Mouse (Mus musculus) kidney, postnatal 0 days (tissue): ENCODE results near the gene Olfr325. TPM values are rescaled to one million over a fixed set of nuclear protein-coding genes. Genes with fewer than 3 reads are reported as not detected.
"Not testable (repeated sequence)": the region's sequence is repeated elsewhere in the genome, so short reads cannot be mapped to it uniquely, and the experiment has no call there.

ENCODE experiments used
- ATAC-seq: fragments of 200-750 bp; cut with Nextera tagmentation; replicated peaks from 2 replicates; pipeline ENCODE4 v1.8.0; 2017; ENCODE audit warnings: low read depth, moderate number of reproducible peaks, moderate TSS enrichment, moderate library complexity; ENCODE audit not compliant: low FRiP score
- DNase-seq: peaks from one replicate; pipeline ENCODE4 v3.0.0-alpha.2; 2016; ENCODE audit warnings: low spot score
- H3K27ac ChIP-seq: fragments of 300-500 bp; sonication (generic); 2 replicates; pipeline ENCODE4 v1.5.1; 2014; ENCODE audit warnings: mild to moderate bottlenecking
- H3K27me3 ChIP-seq: fragments of 300-500 bp; sonication (generic); 2 replicates; pipeline ENCODE4 v1.6.1; 2014; ENCODE audit warnings: low read length, mixed read lengths; ENCODE audit not compliant: insufficient read depth
- H3K36me3 ChIP-seq: fragments of 300-500 bp; sonication (generic); 2 replicates; pipeline ENCODE4 v1.6.1; 2014; ENCODE audit warnings: low read length, mixed read lengths; ENCODE audit not compliant: insufficient read depth
- H3K4me1 ChIP-seq: fragments of 300-500 bp; sonication (generic); replicated peaks from 2 replicates; pipeline ENCODE4 v1.6.1; 2014; ENCODE audit warnings: antibody characterized with exemption, low read length, mixed read lengths; ENCODE audit not compliant: insufficient read depth
- H3K4me2 ChIP-seq: fragments of 300-500 bp; sonication (generic); 2 replicates; pipeline ENCODE4 v1.6.1; 2014; ENCODE audit warnings: mild to moderate bottlenecking, low read length, moderate library complexity, mixed read lengths
- H3K4me3 ChIP-seq: fragments of 300-500 bp; sonication (generic); replicated peaks from 2 replicates; pipeline ENCODE4 v1.5.1; 2014; ENCODE audit warnings: low read depth, low read length
- H3K9ac ChIP-seq: fragments of 300-500 bp; sonication (generic); 2 replicates; pipeline ENCODE4 v1.6.1; 2014; ENCODE audit warnings: low read depth, low read length
- H3K9me3 ChIP-seq: fragments of 300-500 bp; sonication (generic); replicated peaks from 2 replicates; pipeline ENCODE4 v1.6.1; 2016; ENCODE audit warnings: low read length, inconsistent platforms, mixed read lengths
- CTCF ChIP-seq: IDR thresholded peaks from 2 replicates; pipeline ENCODE4 v1.5.1; 2016; ENCODE audit warnings: antibody characterized with exemption, low read depth, mild to moderate bottlenecking, moderate library complexity
- WGBS: fragments of 180-500 bp; shearing (Covaris S2); extraction: QIAGEN DNeasy Blood & Tissue Kit; methylation state at CpG from one replicate; pipeline ENCODE4 v1.1.7; 2014; 5-methylcytosine and 5-hydroxymethylcytosine counted together
- polyA plus RNA-seq: library from polyadenylated mRNA; unstranded; fragments of >200 nt; fragmentation: Nextera tagmentation; extraction: Ambion mirVana; gene quantifications from 2 replicates; pipeline ENCODE4 v1.2.1, GENCODE M21; 2015

Olfr325 gene
- polyA plus RNA-seq: not detected in 2 replicates

GRCm38 (mm10) chr11:58577430-58577829 is at the start of gene Olfr325:
Olfr325 (plus strand) TSS chr11:58577730.
- Histone ChIP-seq H3K27me3 (no peaks in the 10 kb centered on the region), H3K4me3 (no peak within 1 kb of the TSS), H3K9ac (no peak within 1 kb of the TSS), H3K4me1 (no peaks in the 10 kb centered on the region), H3K36me3 (no peaks in the 10 kb centered on the region), H3K27ac (no peak within 1 kb of the TSS), H3K4me2 (no peak within 1 kb of the TSS), H3K9me3 (no peaks in the 10 kb centered on the region)
- TF ChIP-seq CTCF: no peak
- WGBS: 60% methylated on average over 1 of the region's 1 CpGs
- no peak for DNase-seq
- ATAC-seq: no peak

- not testable (repeated sequence) for ATAC-seq, H3K4me2 ChIP-seq, H3K27ac ChIP-seq, H3K9ac ChIP-seq, H3K9me3 ChIP-seq, H3K4me1 ChIP-seq, H3K4me3 ChIP-seq, H3K27me3 ChIP-seq, DNase-seq, H3K36me3 ChIP-seq
Measured at GRCm38 (mm10) chr11:58534736-58535135, 42.8 kb upstream of the Olfr325 start, which contains the start of gene Olfr330. Olfr330 (minus strand) TSS chr11:58534836.

GRCm38 (mm10) chr11:58546322-58546721 is 31.2 kb upstream of the Olfr325 start, which contains the start of gene Olfr329-ps:
Olfr329-ps (minus strand) TSS chr11:58546422.
- no peaks in the 10 kb centered on the region for H3K36me3 ChIP-seq
- H3K4me1 ChIP-seq: no peaks in the 10 kb centered on the region
- no peak within 1 kb of the TSS for H3K9ac ChIP-seq
- ATAC-seq: no peak
- 84% methylated on average over 5 of the region's 5 CpGs for WGBS
- no peak for TF ChIP-seq CTCF
- H3K9me3 ChIP-seq: no peaks in the 10 kb centered on the region
- H3K27ac ChIP-seq: no peak within 1 kb of the TSS
- no peak for DNase-seq
- H3K4me3 ChIP-seq: no peak within 1 kb of the TSS
- no peak within 1 kb of the TSS for H3K4me2 ChIP-seq
- no peaks in the 10 kb centered on the region for H3K27me3 ChIP-seq

GRCm38 (mm10) chr11:58555536-58555935 is 22.0 kb upstream of the Olfr325 start, which contains the start of gene Olfr328:
Olfr328 (minus strand) TSS chr11:58555636.
- DNase-seq: no peak
- no peak within 1 kb of the TSS for H3K9ac ChIP-seq
- no peak for ATAC-seq
- no peaks in the 10 kb centered on the region for H3K9me3 ChIP-seq
- H3K4me2 ChIP-seq: no peak within 1 kb of the TSS
- H3K27me3 ChIP-seq: no peaks in the 10 kb centered on the region
- H3K36me3 ChIP-seq: no peaks in the 10 kb centered on the region
- H3K4me1 ChIP-seq: no peaks in the 10 kb centered on the region
- 90% methylated on average over 1 of the region's 1 CpGs for WGBS
- TF ChIP-seq CTCF: no peak
- no peak within 1 kb of the TSS for H3K27ac ChIP-seq
- no peak within 1 kb of the TSS for H3K4me3 ChIP-seq

GRCm38 (mm10) chr11:58570405-58570804 is 7.1 kb upstream of the Olfr325 start, which contains the start of gene Olfr224:
Olfr224 (minus strand) TSS chr11:58570553.
- Histone ChIP-seq H3K4me3 (no peak within 1 kb of the TSS), H3K27me3 (no peaks in the 10 kb centered on the region), H3K27ac (no peak within 1 kb of the TSS), H3K4me1 (no peaks in the 10 kb centered on the region), H3K4me2 (no peak within 1 kb of the TSS), H3K36me3 (no peaks in the 10 kb centered on the region), H3K9me3 (no peaks in the 10 kb centered on the region), H3K9ac (no peak within 1 kb of the TSS)
- no peak for ATAC-seq
- no peak for TF ChIP-seq CTCF
- 71% methylated on average over 5 of the region's 5 CpGs for WGBS
- DNase-seq: peak; percentile 2

GRCm38 (mm10) chr11:58578636-58579035 is 1.1 kb downstream of the Olfr325 start:
- H3K9me3 ChIP-seq: no peaks in the 10 kb centered on the region
- no peak overlapping the region for H3K9ac ChIP-seq
- DNase-seq: no peak
- no peak overlapping the region for H3K4me2 ChIP-seq
- no peaks in the 10 kb centered on the region for H3K36me3 ChIP-seq
- 78% methylated on average over 8 of the region's 8 CpGs for WGBS
- no peaks in the 10 kb centered on the region for H3K4me1 ChIP-seq
- TF ChIP-seq CTCF: no peak
- H3K27me3 ChIP-seq: no peaks in the 10 kb centered on the region
- H3K27ac ChIP-seq: no peak overlapping the region
- H3K4me3 ChIP-seq: no peak overlapping the region
- no peak for ATAC-seq

- peak; percentile 12 for DNase-seq
- H3K27ac ChIP-seq: no peak overlapping the region
- no peak overlapping the region for H3K9ac ChIP-seq
- H3K27me3 ChIP-seq: no peaks in the 10 kb centered on the region
- ATAC-seq: no peak
- no peaks in the 10 kb centered on the region for H3K4me1 ChIP-seq
- H3K36me3 ChIP-seq: no peaks in the 10 kb centered on the region
- H3K9me3 ChIP-seq: no peaks in the 10 kb centered on the region
- H3K4me2 ChIP-seq: no peak overlapping the region
- 64% methylated on average over 7 of the region's 7 CpGs for WGBS
- peak; percentile 71 for TF ChIP-seq CTCF
- H3K4me3 ChIP-seq: no peak overlapping the region
Measured at GRCm38 (mm10) chr11:58587898-58588348, 10.4 kb downstream of the Olfr325 start.
